Mouse (Mus musculus) ES-E14 (cell line): Measurements from ENCODE around the gene Zcchc24.

ENCODE experiments used
- CHD2 ChIP-seq: IDR thresholded peaks from 2 replicates; pipeline ENCODE4 v1.6.1; 2014; ENCODE audit warnings: mild to moderate bottlenecking, low read depth, low read length, inconsistent platforms
- HCFC1 ChIP-seq: IDR thresholded peaks from 2 replicates; pipeline ENCODE4 v1.6.1; 2012; ENCODE audit warnings: low read length, inconsistent platforms, borderline replicate concordance; ENCODE audit not compliant: insufficient read depth
- MAFK ChIP-seq: IDR thresholded peaks from 2 replicates; pipeline ENCODE4 v1.6.1; 2014; ENCODE audit warnings: mild to moderate bottlenecking, low read depth, low read length, inconsistent platforms; ENCODE audit not compliant: insufficient read depth
- ZC3H11A ChIP-seq: IDR thresholded peaks from 2 replicates; pipeline ENCODE4 v1.6.1; 2012; ENCODE audit warnings: low read depth, mild to moderate bottlenecking, inconsistent platforms, low read length, borderline replicate concordance
- ZNF384 ChIP-seq: IDR thresholded peaks from 2 replicates; pipeline ENCODE4 v1.6.1; 2012; ENCODE audit warnings: low read depth, low read length, inconsistent platforms

DNA sequence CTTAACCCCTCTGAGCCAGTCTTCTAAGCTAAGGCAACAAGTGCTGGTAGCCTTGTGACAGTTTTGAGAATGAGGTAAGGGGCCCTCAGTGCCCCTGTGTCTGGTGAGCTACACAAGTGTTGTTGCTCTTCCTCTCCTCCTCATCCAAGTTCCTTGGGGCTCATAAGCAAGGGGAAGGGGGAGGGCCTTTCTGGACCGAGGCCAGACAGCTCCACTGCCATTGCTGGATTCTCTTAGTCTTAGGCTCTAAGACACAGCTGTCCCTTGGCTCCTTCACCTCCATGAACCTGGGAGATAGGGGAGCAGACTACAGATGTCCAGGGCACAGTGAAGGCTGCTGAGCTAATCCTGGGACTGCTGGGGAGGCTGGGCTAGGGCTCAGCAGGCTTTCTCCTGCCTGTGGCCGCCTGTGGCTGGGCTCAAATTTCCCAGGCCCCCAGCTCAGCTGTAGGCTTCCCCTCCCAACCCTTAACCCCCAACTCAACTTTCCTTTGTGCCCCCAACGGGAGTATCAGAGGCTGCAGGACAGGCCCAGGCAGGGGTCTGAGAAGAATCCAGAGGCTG lies 34.5 kb upstream of the Zcchc24 start:
- no peak for TF ChIP-seq CHD2
- no peak for TF ChIP-seq ZNF384
- no peak for TF ChIP-seq ZC3H11A
- TF ChIP-seq HCFC1 = no peak
- TF ChIP-seq MAFK = no peak
